Mouse (Mus musculus) fat pad, adult 2 months (tissue): Measurements from ENCODE around the gene Lrrc19.

Source experiments
- DNase-seq: peaks from one replicate; pipeline ENCODE4 v3.0.0-alpha.2; 2011; ENCODE audit warnings: low read depth, low spot score; ENCODE audit errors: extremely low read depth

The Lrrc19 gene

DNA sequence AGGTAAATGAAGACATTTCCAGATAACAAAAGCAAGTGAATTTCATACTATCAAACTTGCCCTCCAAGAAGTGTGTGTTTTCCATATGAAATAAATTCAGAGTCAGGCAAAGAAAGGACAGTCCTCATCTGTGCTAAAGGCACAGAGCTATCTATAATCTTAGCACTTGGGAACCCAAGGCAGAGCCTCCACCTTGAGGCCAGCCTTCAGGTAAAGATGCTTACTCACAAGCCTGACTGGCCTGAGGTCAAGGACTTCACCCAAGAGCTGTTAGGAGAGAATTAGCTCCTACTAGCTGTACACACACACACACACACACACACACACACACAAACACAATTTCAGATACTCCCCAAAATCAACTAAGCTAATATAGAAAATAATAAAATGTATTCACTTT, 57.2 kb downstream of the Lrrc19 start:
- no peak for DNase-seq

DNA sequence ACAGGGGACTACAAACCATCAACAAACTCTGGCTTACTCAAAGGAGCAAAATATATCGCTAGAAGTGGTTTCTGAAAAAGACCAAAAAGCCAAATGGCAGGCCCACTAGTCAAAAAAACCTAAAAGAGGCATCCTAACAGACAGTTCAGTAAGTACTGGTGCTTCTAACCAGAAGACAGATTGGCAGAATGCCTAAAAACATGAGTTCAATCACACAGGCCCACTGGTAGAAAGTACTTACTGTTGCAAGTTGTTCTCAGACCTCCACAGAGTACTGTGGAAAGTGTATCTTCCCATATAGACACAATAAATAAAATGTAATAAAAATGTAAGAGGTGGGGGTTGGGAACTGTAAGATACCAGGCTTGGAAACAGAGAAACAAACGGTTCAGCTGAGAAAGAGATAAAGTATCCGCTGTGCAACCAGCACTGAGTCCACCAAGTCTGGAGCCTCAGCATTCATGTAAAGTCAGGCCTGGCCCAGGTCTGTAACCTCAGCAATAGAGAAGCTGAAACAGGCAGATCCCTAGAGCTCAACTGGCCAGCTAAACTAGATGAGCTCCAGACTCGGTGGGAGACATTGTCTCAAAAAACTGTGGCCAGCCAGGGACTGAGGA, 58.1 kb downstream of the Lrrc19 start:
- no peak for DNase-seq
